Mouse (Mus musculus) layer of hippocampus, adult 18-20 months (tissue): ENCODE results near the gene Homez. TPM values are rescaled to one million over a fixed set of nuclear protein-coding genes. Genes with fewer than 3 reads are reported as not detected.
A peak's percentile ranks its signal among the peaks of the same experiment; 100 is the strongest.

Experiments
- DNase-seq, 2 experiments: peaks; one replicate each; pipeline ENCODE4 v3.0.0; 2022; ENCODE audit warnings: low spot score in 2 of 2
- long read RNA-seq: library from polyadenylated mRNA; stranded (forward); transcript quantifications from one replicate; pipeline ENCODE4 v2.0.0, GENCODE M21; 2021
- total RNA-seq, 2 experiments: library from RNA; stranded (reverse); gene quantifications; 2 replicates each; pipeline ENCODE4 v1.2.3; 2021

Gene Homez
- 10 to 100 TPM; 22.7 to 22.8 TPM for total RNA-seq
- long read RNA-seq, full-length matches to known transcripts, result 33 of 39 reads
- long read RNA-seq, partial matches to known transcripts, result 0 of 39 reads
- long read RNA-seq, other reads (novel, unspliced or antisense), result 6 of 39 reads

- DNase-seq, result no peak
Observed at GRCm38 (mm10) chr14:54870861-54871260, at the start of gene Homez. Gene Homez (minus strand): TSS chr14:54870961.

GRCm38 (mm10) chr14:54920076-54920685 is 49.4 kb upstream of the Homez start:
- DNase-seq, result no peak

- DNase-seq, result no peak
Observed at GRCm38 (mm10) chr14:54913343-54913742, 42.6 kb upstream of the Homez start.

- DNase-seq, result peak; percentile 82 to 88
Observed at GRCm38 (mm10) chr14:54912886-54913285, 42.1 kb upstream of the Homez start, which contains the start of gene Slc22a17. Gene Slc22a17 (minus strand): TSS chr14:54913132.

GRCm38 (mm10) chr14:54912109-54912850 is 41.5 kb upstream of the Homez start:
- peak in 1 of 2 experiments; percentile 34 for DNase-seq

- no peak for DNase-seq
Observed at GRCm38 (mm10) chr14:54908682-54909081, 37.9 kb upstream of the Homez start.

- DNase-seq, result no peak
Observed at GRCm38 (mm10) chr14:54903641-54904040, 32.9 kb upstream of the Homez start.

GRCm38 (mm10) chr14:54900383-54900782 is 29.6 kb upstream of the Homez start:
- peak; percentile 63 to 92 for DNase-seq

- no peak for DNase-seq
Observed at GRCm38 (mm10) chr14:54897445-54897844, 26.7 kb upstream of the Homez start.

GRCm38 (mm10) chr14:54894296-54895151 is 23.8 kb upstream of the Homez start:
- DNase-seq, result peak in 1 of 2 experiments; percentile 49

GRCm38 (mm10) chr14:54893651-54894181 is 23.0 kb upstream of the Homez start:
- DNase-seq, result peak; percentile 99

- DNase-seq, result no peak
Observed at GRCm38 (mm10) chr14:54892200-54892599, 21.4 kb upstream of the Homez start, which contains the start of gene Pabpn1. Gene Pabpn1 (plus strand): TSS chr14:54892500.

GRCm38 (mm10) chr14:54885309-54885708 is 14.5 kb upstream of the Homez start:
- no peak for DNase-seq

- no peak for DNase-seq
Observed at GRCm38 (mm10) chr14:54884022-54884712, 13.4 kb upstream of the Homez start.

GRCm38 (mm10) chr14:54883154-54884021 is 12.6 kb upstream of the Homez start, which contains the start of the genes Bcl2l2 and Gm20521:
Gene Bcl2l2 (plus strand): TSS chr14:54883377.
Gene Gm20521 (plus strand): TSS chr14:54883441.
- DNase-seq, result peak in 1 of 2 experiments; percentile 76

GRCm38 (mm10) chr14:54877048-54877715 is 6.4 kb upstream of the Homez start, which contains the start of gene Ppp1r3e:
Gene Ppp1r3e (minus strand): TSS chr14:54877550.
- DNase-seq, result peak; percentile 52 to 74

- peak; percentile 88 to 92 for DNase-seq
Observed at GRCm38 (mm10) chr14:54876539-54877047, 5.8 kb upstream of the Homez start.

- DNase-seq, result peak in 1 of 2 experiments; percentile 72
Observed at GRCm38 (mm10) chr14:54875844-54876538, 5.2 kb upstream of the Homez start.
